Mouse (Mus musculus) urinary bladder, adult 2 months (tissue): ENCODE measurements around the gene Cyp2a12. TPM values are rescaled to one million over a fixed set of nuclear protein-coding genes. Genes with fewer than 3 reads are reported as not detected.
"Not testable (repeated sequence)": the region's sequence is repeated elsewhere in the genome, so short reads cannot be mapped to it uniquely, and the experiment has no call there.

Experiments used
- DNase-seq: peaks from one replicate; pipeline ENCODE4 v3.0.0; 2022; ENCODE audit warnings: low spot score
- polyA plus RNA-seq: library from polyadenylated mRNA; depleted of rRNA; stranded (reverse); fragments of >200 nt; gene quantifications from 2 replicates; pipeline ENCODE4 v1.2.3, GENCODE M21; 2012; rRNA removed

Cyp2a12 gene
- polyA plus RNA-seq = not detected in 2 replicates

DNA sequence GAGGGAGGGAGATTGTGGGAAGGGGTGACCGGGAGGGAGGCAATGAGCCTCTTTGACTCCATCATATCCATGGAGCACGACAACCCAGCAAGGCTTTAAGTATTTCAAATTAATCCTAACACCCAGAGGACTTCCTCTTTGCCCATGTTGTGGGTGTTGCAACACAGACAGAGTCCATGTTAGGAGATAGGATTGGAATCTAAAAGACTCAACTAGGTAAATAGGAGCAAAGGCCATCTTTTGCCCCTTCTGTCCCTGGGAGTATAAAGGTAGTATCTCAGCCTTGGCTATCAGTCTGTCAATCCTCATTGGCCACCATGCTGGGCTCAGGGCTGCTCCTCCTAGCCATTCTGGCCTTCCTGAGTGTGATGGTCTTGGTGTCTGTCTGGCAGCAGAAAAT, at the start of gene Cyp2a12:
Gene Cyp2a12, plus strand, starts transcription at position 293 of the 400 bp plus-strand sequence.
- DNase-seq = no peak

DNA sequence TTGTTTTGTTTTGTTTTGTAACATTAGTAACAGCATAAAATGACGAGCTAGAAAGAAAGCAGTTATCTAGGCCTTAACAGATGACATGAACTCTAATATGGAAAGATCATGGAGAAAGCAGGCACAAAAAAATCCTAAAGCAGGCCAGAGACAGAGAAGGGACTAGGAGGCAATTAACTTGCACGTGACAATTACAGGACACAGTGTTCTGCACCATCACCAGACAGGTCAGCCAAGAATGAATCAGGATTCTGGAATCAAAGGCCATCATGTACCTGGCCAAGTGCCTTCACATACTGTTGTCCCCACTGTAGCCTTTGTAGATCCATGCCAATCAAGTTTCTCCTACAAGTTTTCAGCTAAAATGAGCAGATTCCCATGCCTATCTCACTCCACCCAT, 47.4 kb upstream of the Cyp2a12 start:
- DNase-seq = not testable (repeated sequence)

DNA sequence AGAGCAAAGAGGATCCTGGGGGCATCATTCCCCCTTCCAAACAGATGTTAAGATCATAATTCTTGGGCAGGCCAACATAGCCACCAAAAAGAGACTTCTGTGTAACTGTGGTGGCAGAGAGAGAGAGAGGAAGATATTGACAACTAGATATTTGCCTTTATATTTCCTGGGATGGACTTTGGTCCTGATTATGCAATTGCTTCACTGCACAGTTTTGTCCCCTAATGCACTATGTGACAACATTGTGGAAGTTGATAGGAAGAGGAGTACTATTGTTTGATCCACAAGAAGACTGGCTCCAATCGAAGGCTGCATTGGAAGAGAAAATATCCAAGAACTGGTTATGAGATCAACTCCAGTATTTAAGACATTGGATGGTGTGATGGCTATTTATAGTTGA, 46.9 kb upstream of the Cyp2a12 start:
- not testable (repeated sequence) for DNase-seq

DNA sequence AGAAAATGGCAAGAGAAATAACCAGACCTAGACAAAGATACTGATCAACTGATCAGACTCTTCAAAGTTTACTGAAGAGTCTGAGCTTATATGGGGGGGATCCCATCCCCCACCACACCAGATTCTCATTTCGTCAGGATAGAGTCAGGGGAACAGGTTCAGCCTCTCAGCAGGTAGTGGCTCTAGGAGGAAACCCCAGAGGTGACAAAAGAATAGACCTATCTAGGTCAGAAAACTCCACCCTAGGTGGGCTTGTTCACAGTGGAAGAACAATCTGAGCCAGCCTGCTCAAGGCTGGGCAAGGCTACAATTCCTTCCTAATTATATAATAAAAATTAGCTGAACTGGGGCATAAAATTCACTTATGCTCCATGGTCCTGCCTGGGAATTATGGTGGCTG, 46.3 kb upstream of the Cyp2a12 start:
- DNase-seq = no peak

DNA sequence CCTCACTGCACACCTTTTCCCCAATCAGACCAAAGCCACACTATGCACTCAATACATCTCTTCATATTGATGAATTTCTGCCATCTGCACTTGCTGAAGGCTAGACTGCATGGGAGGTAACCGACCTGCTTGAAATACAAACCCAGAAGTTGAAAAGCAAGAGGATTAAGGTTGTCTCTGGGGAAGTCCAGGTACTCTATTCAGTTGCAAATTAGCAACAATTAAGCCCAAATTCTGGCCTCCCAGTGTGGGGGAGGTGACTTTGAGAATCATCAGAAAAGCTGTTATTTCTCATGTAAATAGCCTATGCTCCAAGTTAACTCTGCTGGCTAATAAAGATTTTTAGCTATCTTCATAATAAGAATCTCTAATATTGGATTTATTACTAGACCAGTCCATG, 45.7 kb upstream of the Cyp2a12 start:
- not testable (repeated sequence) for DNase-seq

- DNase-seq = not testable (repeated sequence)
Observed at GRCm38 (mm10) chr7:27026581-27026980, 2.3 kb upstream of the Cyp2a12 start.

- DNase-seq = not testable (repeated sequence)
Observed at GRCm38 (mm10) chr7:27048886-27049285, 20.0 kb downstream of the Cyp2a12 start.

- DNase-seq = not testable (repeated sequence)
Observed at GRCm38 (mm10) chr7:27059333-27059732, 30.5 kb downstream of the Cyp2a12 start.

DNA sequence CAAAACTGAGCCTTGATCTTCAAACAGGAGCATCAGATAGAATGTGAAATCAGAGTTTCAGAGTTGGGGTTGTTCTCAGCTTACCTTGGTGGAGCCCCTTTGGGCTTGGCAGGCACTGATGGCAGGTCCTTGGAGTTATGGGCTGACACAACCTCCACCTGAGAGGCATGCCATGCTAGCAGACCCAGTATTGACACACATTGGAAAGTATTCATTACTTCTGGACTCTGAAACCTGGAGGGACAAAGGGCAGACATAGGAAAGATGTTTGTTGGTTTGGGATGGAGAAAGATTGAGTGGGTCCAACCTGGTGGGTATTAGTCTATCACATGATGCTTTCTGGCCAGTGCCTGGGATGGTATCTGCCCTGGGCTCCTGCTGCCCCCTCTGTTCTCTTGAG, 31.0 kb downstream of the Cyp2a12 start:
- DNase-seq = not testable (repeated sequence)

- DNase-seq = no peak
Observed at GRCm38 (mm10) chr7:27078641-27079040, 49.8 kb downstream of the Cyp2a12 start.

- DNase-seq = no peak
Observed at GRCm38 (mm10) chr7:27081625-27082024, 52.7 kb downstream of the Cyp2a12 start.

Other genes starting within 250 kb of the Cyp2a12 start
- not detected in 2 replicates for gene Cyp2g1, start 220.2 kb upstream of the Cyp2a12 start, polyA plus RNA-seq
- not detected in 2 replicates for gene Cyp2a5, start 193.8 kb upstream of the Cyp2a12 start, polyA plus RNA-seq
- gene Cyp2a22, start 89.7 kb upstream of the Cyp2a12 start, polyA plus RNA-seq = not detected in 2 replicates
- gene Cyp2f2, start 90.8 kb downstream of the Cyp2a12 start, polyA plus RNA-seq = 30.4 and 47.4 TPM in 2 replicates
- gene Cyp2t4, start 124.6 kb downstream of the Cyp2a12 start, polyA plus RNA-seq = not detected in 2 replicates
- gene Egln2, start 137.7 kb downstream of the Cyp2a12 start, polyA plus RNA-seq = 64.2 and 67.5 TPM in 2 replicates
- gene Rab4b, start 149.8 kb downstream of the Cyp2a12 start, polyA plus RNA-seq = 69.2 and 85.6 TPM in 2 replicates
- gene Gm21983, start 152.0 kb downstream of the Cyp2a12 start, polyA plus RNA-seq = not detected in 2 replicates
- 0.23 and 0.47 TPM in 2 replicates for gene Mia, start 152.1 kb downstream of the Cyp2a12 start, polyA plus RNA-seq
- gene BC024978, start 166.7 kb downstream of the Cyp2a12 start, polyA plus RNA-seq = 11.1 and 12.0 TPM in 2 replicates
- 114 and 140 TPM in 2 replicates for gene Snrpa, start 167.2 kb downstream of the Cyp2a12 start, polyA plus RNA-seq
- 9.9 and 11.6 TPM in 2 replicates for gene Itpkc, start 199.6 kb downstream of the Cyp2a12 start, polyA plus RNA-seq
- 20.4 and 20.7 TPM in 2 replicates for gene Coq8b, start 203.9 kb downstream of the Cyp2a12 start, polyA plus RNA-seq
- 44.1 and 47.3 TPM in 2 replicates for gene Numbl, start 229.4 kb downstream of the Cyp2a12 start, polyA plus RNA-seq